Mouse (Mus musculus) spleen, postnatal 36 days (tissue): ENCODE results near the gene Gm3298.
"Not testable (repeated sequence)": the region's sequence is repeated elsewhere in the genome, so short reads cannot be mapped to it uniquely, and the experiment has no call there.

Experiments used
- DNase-seq, 2 experiments: peaks; one replicate each; pipeline ENCODE4 v3.0.0; 2022; ENCODE audit warnings: low spot score in 2 of 2, mixed read lengths in 1 of 2

Gene Gm3298

DNA sequence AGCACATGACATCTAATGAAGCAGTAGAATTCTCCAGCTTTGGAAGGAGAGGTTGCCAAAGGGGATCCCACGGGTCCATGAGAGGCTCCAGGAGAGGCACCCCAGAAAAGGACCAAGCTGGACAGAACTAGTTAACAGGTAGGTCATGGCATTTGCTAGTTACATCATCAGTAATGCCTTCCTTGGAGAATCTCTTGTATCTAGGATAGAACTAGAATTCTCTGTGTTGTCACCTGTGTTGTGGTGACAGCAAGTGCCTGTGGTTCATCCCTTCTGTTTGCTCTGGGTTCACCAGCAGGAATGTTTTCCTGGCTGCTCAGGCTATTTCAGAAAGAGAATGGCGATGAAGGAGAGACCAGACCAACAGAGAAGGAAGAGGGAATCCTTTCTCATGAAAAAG is at the start of gene Gm3298:
Gene Gm3298, plus strand, starts transcription at position 301 of the 400 bp plus-strand sequence.
- not testable (repeated sequence) for DNase-seq

DNA sequence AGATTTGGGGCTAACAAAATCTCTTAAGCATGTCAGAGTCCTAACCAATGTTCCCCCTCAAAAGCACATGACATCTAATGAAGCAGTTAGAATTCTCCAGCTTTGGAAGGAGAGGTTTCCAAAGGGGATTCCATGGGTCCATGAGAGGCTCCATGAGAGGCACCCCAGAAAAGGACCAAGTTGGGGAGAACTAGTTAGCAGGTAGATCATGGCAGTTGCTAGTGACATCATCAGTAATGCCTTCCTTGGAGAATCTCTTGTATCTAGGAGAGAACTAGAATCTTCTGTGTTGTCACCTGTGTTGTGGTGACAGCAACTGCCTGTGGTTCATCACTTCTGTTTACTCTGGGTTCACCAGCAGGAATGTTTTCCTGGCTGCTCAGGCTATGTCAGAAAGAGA is 32.1 kb upstream of the Gm3298 start, which contains the start of gene Gm8297:
Gene Gm8297, plus strand, starts transcription at position 301 of the 400 bp plus-strand sequence.
- not testable (repeated sequence) for DNase-seq

DNA sequence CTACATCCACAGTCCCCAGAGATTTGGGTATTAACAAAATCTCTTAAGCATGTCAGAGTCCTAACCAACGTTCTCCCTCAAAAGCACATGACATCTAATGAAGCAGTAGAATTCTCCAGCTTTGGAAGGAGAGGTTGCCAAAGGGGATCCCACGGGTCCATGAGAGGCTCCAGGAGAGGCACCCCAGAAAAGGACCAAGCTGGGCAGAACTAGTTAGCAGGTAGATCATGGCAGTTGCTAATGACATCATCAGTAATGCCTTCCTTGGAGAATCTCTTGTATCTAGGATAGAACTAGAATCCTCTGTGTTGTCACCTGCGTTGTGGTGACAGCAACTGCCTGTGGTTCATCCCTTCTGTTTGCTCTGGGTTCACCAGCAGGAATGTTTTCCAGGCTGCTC is 34.6 kb downstream of the Gm3298 start, which contains the start of gene 4930555G01Rik:
Gene 4930555G01Rik, plus strand, starts transcription at position 301 of the 400 bp plus-strand sequence.
- DNase-seq: not testable (repeated sequence)
